Mouse (Mus musculus) lung, embryonic 15.5 days (tissue): Measurements from ENCODE around the gene Rgl2. TPM values are rescaled to one million over a fixed set of nuclear protein-coding genes. Genes with fewer than 3 reads are reported as not detected.
"Not testable (repeated sequence)": the region's sequence is repeated elsewhere in the genome, so short reads cannot be mapped to it uniquely, and the experiment has no call there.

Experiments
- ATAC-seq: fragments of 200-750 bp; cut with Nextera tagmentation; 2 replicates; pipeline ENCODE4 v1.8.0; 2017; ENCODE audit warnings: moderate number of reproducible peaks, borderline replicate concordance; ENCODE audit not compliant: low FRiP score, low TSS enrichment; ENCODE audit errors: extremely low read depth
- H3K27ac ChIP-seq: fragments of 300-500 bp; sonication (generic); 2 replicates; pipeline ENCODE4 v1.5.1; 2015; ENCODE audit warnings: moderate library complexity, mild to moderate bottlenecking, inconsistent platforms
- H3K27me3 ChIP-seq: fragments of 300-500 bp; sonication (generic); 2 replicates; pipeline ENCODE4 v1.6.1; 2015; ENCODE audit warnings: inconsistent platforms
- H3K36me3 ChIP-seq: fragments of 300-500 bp; sonication (generic); 2 replicates; pipeline ENCODE4 v1.6.1; 2015; ENCODE audit warnings: inconsistent platforms
- H3K4me1 ChIP-seq: fragments of 300-500 bp; sonication (generic); 2 replicates; pipeline ENCODE4 v1.6.1; 2015; ENCODE audit warnings: inconsistent platforms
- H3K4me2 ChIP-seq: fragments of 300-500 bp; sonication (generic); 2 replicates; pipeline ENCODE4 v1.6.1; 2015; ENCODE audit warnings: inconsistent platforms, mild to moderate bottlenecking, moderate library complexity
- H3K4me3 ChIP-seq: fragments of 300-500 bp; sonication (generic); 2 replicates; pipeline ENCODE4 v1.5.1; 2015; ENCODE audit warnings: mild to moderate bottlenecking, inconsistent platforms
- H3K9ac ChIP-seq: fragments of 300-500 bp; sonication (generic); 2 replicates; pipeline ENCODE4 v1.6.1; 2015; ENCODE audit warnings: inconsistent platforms
- H3K9me3 ChIP-seq: fragments of 300-500 bp; sonication (generic); 2 replicates; pipeline ENCODE4 v1.6.1; 2016; ENCODE audit warnings: inconsistent platforms
- WGBS: fragments of 180-500 bp; shearing (Covaris S2); methylation state at CpG from one replicate; pipeline ENCODE4 v1.1.7; 2015; 5-methylcytosine and 5-hydroxymethylcytosine counted together
- polyA plus RNA-seq: library from polyadenylated mRNA; unstranded; fragments of >200 nt; fragmentation: Nextera tagmentation; extraction: Ambion mirVana; gene quantifications from 2 replicates; pipeline ENCODE4 v1.2.1, GENCODE M21; 2015

Gene Rgl2
- polyA plus RNA-seq = 47.7 and 57.8 TPM in 2 replicates

- H3K36me3 ChIP-seq = peaks cover 29% of the 10 kb centered on the region
- WGBS = under 1% methylated on average over 75 of the region's 80 CpGs
Measured at GRCm38 (mm10) chr17:33929371-33930279, at the start of gene Rgl2. TSS of gene Rgl2 (plus strand) at chr17:33929543.

GRCm38 (mm10) chr17:33884320-33884719, 45.0 kb upstream of the Rgl2 start:
- not testable (repeated sequence) for H3K4me3 ChIP-seq, H3K27ac ChIP-seq, H3K9me3 ChIP-seq, ATAC-seq, H3K27me3 ChIP-seq, H3K9ac ChIP-seq, H3K4me2 ChIP-seq
- H3K4me1 ChIP-seq = peaks cover 16% of the 10 kb centered on the region; the same call in 1 of the 2 replicates
- peaks cover 36% of the 10 kb centered on the region for H3K36me3 ChIP-seq
- 92% methylated on average over 10 of the region's 11 CpGs for WGBS

More at GRCm38 (mm10) chr17:33929371-33930279, at the start of gene Rgl2:
- H3K9ac ChIP-seq = peak within 1 kb of the TSS; percentile 79
- H3K27ac ChIP-seq = peak within 1 kb of the TSS; percentile 98
- H3K9me3 ChIP-seq = no peaks in the 10 kb centered on the region
- peak; percentile 85 for ATAC-seq
- H3K4me2 ChIP-seq = peak within 1 kb of the TSS; percentile 92
- H3K27me3 ChIP-seq = no peaks in the 10 kb centered on the region
- H3K4me3 ChIP-seq = peak within 1 kb of the TSS; percentile 79
- peaks cover 23% of the 10 kb centered on the region for H3K4me1 ChIP-seq

GRCm38 (mm10) chr17:33887802-33888201, 41.5 kb upstream of the Rgl2 start:
- not testable (repeated sequence) for H3K9me3 ChIP-seq, ATAC-seq, H3K9ac ChIP-seq, H3K27me3 ChIP-seq, H3K4me3 ChIP-seq, H3K4me2 ChIP-seq, H3K27ac ChIP-seq
- Histone ChIP-seq H3K4me1 (peaks cover 17% of the 10 kb centered on the region; the same call in 1 of the 2 replicates), H3K36me3 (peaks cover 13% of the 10 kb centered on the region; the same call in 1 of the 2 replicates)
- WGBS = 38% methylated on average over 2 of the region's 2 CpGs

GRCm38 (mm10) chr17:33888230-33888629, 41.1 kb upstream of the Rgl2 start:
- not testable (repeated sequence) for ATAC-seq, H3K27me3 ChIP-seq, H3K9ac ChIP-seq, H3K27ac ChIP-seq, H3K4me3 ChIP-seq, H3K9me3 ChIP-seq
- Histone ChIP-seq H3K36me3 (peaks cover 13% of the 10 kb centered on the region; the same call in 1 of the 2 replicates), H3K4me1 (peaks cover 17% of the 10 kb centered on the region; the same call in 1 of the 2 replicates), H3K4me2 (peak overlapping the region; percentile 62; the same call in 1 of the 2 replicates)

- H3K27ac ChIP-seq = peak overlapping the region; percentile 75
- peaks cover 17% of the 10 kb centered on the region; the same call in 1 of the 2 replicates for H3K4me1 ChIP-seq
- peak overlapping the region; percentile 73 for H3K4me3 ChIP-seq
- H3K9me3 ChIP-seq, H3K27me3 ChIP-seq: not testable (repeated sequence)
- under 1% methylated on average over 39 of the region's 44 CpGs for WGBS
- peak overlapping the region; percentile 62 for H3K4me2 ChIP-seq
- H3K36me3 ChIP-seq = peaks cover 10% of the 10 kb centered on the region; the same call in 1 of the 2 replicates
- ATAC-seq = peak; percentile 15
- H3K9ac ChIP-seq = peak overlapping the region; percentile 66
Measured at GRCm38 (mm10) chr17:33889941-33890532, 39.3 kb upstream of the Rgl2 start.

GRCm38 (mm10) chr17:33890533-33891059, 38.7 kb upstream of the Rgl2 start, which contains the start of gene Kifc1:
TSS of gene Kifc1 (minus strand) at chr17:33890661.
- Histone ChIP-seq H3K36me3 (peaks cover 7% of the 10 kb centered on the region; the same call in 1 of the 2 replicates), H3K27me3 (no peaks in the 10 kb centered on the region), H3K4me2 (peak within 1 kb of the TSS; percentile 62), H3K4me1 (peaks cover 17% of the 10 kb centered on the region; the same call in 1 of the 2 replicates), H3K9ac (peak within 1 kb of the TSS; percentile 66), H3K27ac (peak within 1 kb of the TSS; percentile 75), H3K9me3 (no peaks in the 10 kb centered on the region), H3K4me3 (peak within 1 kb of the TSS; percentile 73)
- WGBS = under 1% methylated on average over 49 of the region's 49 CpGs
- peak; percentile 99 for ATAC-seq

GRCm38 (mm10) chr17:33891357-33891756, 38.0 kb upstream of the Rgl2 start:
- Histone ChIP-seq H3K27ac (no peak overlapping the region), H3K4me1 (peaks cover 17% of the 10 kb centered on the region; the same call in 1 of the 2 replicates), H3K27me3 (no peaks in the 10 kb centered on the region), H3K4me2 (no peak overlapping the region), H3K9me3 (no peaks in the 10 kb centered on the region), H3K9ac (no peak overlapping the region), H3K4me3 (no peak overlapping the region), H3K36me3 (no peaks in the 10 kb centered on the region; the same call in 1 of the 2 replicates)
- 40% methylated on average over 2 of the region's 2 CpGs for WGBS
- no peak for ATAC-seq

- not testable (repeated sequence) for H3K27me3 ChIP-seq, H3K4me2 ChIP-seq, H3K4me3 ChIP-seq, H3K9ac ChIP-seq, H3K36me3 ChIP-seq, H3K27ac ChIP-seq, ATAC-seq, H3K9me3 ChIP-seq
- peaks cover 17% of the 10 kb centered on the region; the same call in 1 of the 2 replicates for H3K4me1 ChIP-seq
- 69% methylated on average over 6 of the region's 6 CpGs for WGBS
Measured at GRCm38 (mm10) chr17:33891892-33892291, 37.5 kb upstream of the Rgl2 start.

- H3K4me3 ChIP-seq = no peak overlapping the region
- H3K4me2 ChIP-seq = no peak overlapping the region
- ATAC-seq = no peak
- no peak overlapping the region for H3K27ac ChIP-seq
- H3K9me3 ChIP-seq = no peaks in the 10 kb centered on the region
- no peak overlapping the region for H3K9ac ChIP-seq
- H3K27me3 ChIP-seq = no peaks in the 10 kb centered on the region
- 27% methylated on average over 7 of the region's 7 CpGs for WGBS
- peaks cover 17% of the 10 kb centered on the region; the same call in 1 of the 2 replicates for H3K4me1 ChIP-seq
- H3K36me3 ChIP-seq = no peaks in the 10 kb centered on the region
Measured at GRCm38 (mm10) chr17:33892429-33892828, 36.9 kb upstream of the Rgl2 start.

- H3K9me3 ChIP-seq, H3K27me3 ChIP-seq, H3K4me2 ChIP-seq, H3K4me3 ChIP-seq, H3K9ac ChIP-seq, ATAC-seq, H3K36me3 ChIP-seq, H3K27ac ChIP-seq: not testable (repeated sequence)
- H3K4me1 ChIP-seq = peaks cover 13% of the 10 kb centered on the region; the same call in 1 of the 2 replicates
- 66% methylated on average over 4 of the region's 4 CpGs for WGBS
Measured at GRCm38 (mm10) chr17:33893011-33893410, 36.3 kb upstream of the Rgl2 start.

GRCm38 (mm10) chr17:33897114-33897794, 32.1 kb upstream of the Rgl2 start:
- 38% methylated on average over 6 of the region's 6 CpGs for WGBS
- H3K9ac ChIP-seq = no peak overlapping the region
- H3K4me2 ChIP-seq = no peak overlapping the region
- no peaks in the 10 kb centered on the region for H3K27me3 ChIP-seq
- no peaks in the 10 kb centered on the region for H3K4me1 ChIP-seq
- ATAC-seq = no peak
- H3K4me3 ChIP-seq = no peak overlapping the region
- no peak overlapping the region for H3K27ac ChIP-seq
- H3K36me3 ChIP-seq = no peaks in the 10 kb centered on the region
- H3K9me3 ChIP-seq = no peaks in the 10 kb centered on the region
